Mouse (Mus musculus): ENCODE measurements around the gene Tfap2d.

The Tfap2d gene

DNA sequence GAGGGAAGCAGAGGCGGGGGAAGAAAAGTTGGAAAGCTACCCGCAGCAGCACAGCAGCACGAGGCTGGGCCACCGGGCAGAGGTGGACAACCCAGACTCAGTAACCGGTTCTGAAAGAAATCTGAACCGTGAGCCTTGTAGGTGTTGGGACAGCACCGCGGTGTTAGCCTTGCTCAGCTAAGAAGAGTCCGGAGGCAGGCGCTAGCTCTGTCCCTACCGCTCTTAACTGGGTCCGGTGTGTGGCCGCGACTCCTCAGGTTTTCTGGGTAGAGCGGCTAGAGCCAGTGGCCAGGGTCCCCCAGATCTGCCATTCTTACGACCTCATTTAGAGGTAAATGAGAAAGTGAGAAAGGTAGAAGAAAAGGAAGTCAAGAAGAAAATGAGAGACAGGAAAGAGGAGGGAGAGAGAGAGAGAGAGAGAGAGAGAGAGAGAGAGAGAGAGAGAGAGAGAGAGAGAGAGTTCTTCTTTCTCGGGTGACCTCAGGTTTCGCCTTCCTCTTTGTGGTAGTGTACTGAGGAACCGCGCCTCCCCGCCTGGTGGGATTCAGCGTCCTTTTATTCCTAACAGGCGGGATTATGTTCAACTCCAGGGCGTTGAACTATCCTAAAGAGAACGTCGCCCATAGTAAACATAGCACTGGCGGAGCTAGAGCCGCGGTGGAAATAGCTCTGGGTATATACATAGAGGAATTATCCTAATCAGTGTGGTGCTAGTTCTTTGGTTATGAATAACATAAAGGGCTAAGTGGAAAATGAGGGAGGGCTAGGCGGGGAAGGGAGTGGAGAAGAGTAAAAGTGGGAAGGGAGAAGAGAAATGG lies 107.6 kb downstream of the Tfap2d start:
- DNase-seq (ENCODE audit: low spot score), result no peak

DNA sequence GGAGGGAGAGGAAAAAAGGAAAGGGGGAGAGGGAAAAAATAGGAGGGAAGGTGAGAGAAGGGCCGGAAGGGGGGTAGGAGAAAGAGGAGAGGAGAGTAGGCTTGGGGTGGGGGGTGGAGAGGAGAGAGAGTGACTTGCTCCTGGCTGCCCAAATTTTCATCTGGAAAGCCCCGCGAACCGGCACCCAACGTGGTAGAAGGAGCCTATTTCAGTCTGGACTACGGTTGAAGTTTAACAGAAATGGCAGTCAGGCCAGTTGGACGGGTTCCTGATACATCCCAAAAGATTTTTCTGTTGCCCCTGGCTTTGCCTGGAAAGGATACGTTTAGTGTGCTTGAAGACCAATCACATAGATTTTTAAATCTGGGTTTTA lies 108.2 kb downstream of the Tfap2d start:
- DNase-seq (ENCODE audit: low spot score), result no peak

DNA sequence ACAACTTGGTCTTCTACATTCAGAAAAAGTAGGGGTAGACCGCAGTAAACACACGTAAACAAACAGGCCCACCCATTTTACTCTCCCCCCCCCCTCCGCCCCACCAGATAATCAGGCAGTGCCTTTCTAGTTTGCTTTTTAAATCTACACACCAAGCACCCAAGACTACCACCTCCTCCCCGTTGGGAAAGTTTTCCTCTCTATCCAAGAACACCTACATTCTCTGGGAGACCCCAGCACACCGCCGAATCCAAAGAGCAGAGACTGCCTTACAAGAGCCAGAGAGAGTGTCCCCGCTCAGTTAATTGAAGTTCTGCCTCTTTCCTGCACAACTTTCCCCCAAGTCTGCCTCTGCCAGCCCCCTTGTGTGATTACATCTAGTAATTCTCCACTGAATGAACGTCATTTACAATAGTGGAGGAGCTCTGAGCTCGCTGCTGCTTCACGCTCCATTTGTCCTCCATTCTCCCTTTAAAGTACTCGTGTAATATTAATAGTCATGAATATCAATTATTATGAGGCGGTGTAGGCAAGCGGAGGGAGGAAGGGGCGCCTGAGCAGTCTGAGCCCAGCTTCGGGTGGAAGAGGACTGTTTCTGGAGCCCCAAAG lies 108.8 kb downstream of the Tfap2d start:
- DNase-seq (ENCODE audit: low spot score), result no peak

DNA sequence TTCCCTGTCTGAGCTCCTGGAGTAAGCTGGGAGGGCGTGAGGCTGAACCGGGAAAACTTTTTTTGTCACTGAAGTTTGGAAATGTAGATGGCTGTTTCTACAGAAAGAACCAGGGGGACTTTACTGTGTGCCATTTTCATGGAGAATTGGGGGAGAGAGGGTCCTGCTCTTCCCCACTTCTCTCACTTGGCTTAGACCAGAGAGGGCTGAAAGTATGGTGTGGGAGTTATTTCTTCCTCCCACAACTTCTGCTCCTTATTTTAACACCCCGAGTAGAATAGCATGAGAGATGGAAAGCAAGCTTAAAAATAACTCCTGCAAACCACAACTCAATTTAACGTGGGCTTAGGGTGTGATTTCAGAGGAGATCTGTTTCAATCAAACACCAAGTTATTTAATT lies 109.9 kb downstream of the Tfap2d start:
- DNase-seq (ENCODE audit: low spot score), result no peak

DNA sequence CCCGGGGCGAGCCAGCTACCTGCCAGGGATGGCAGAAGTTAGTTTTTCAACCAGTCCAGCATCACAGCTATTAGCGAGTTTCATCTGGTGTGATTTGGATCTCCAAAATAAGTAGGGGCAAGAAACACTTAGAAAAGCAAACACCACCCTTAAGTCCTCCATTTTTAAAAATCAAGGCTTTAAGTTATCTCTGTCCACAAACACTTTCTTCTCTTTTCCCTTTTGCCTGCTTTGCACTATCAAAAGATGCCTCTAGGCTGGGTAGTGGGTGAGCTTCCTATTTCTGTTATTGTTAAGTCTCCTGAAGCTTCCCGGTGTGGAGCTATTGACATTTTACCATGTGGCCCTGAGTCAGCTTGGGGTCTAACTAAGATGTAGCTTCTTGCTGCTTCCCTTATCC lies 110.3 kb downstream of the Tfap2d start:
- no peak for DNase-seq (ENCODE audit: low spot score)

DNA sequence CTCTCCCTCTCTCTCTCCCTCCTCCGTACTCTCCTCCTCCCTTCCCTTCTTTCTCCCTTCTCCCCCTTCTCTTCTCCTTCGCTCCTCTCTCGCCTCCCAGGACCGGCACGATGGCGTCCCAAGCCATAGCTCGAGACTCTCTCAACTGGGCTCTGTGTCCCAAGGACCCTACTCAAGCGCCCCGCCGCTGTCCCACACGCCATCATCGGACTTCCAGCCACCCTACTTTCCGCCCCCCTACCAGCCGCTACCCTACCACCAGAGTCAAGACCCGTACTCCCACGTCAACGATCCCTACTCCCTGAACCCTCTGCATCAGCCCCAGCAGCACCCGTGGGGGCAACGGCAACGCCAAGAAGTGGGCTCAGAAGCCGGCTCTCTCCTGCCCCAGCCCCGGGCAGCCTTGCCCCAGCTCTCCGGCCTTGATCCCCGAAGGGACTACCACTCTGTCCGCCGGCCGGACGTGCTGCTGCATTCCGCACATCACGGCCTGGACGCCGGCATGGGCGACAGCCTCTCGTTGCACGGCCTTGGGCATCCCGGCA lies 111.1 kb downstream of the Tfap2d start:
- no peak for DNase-seq (ENCODE audit: low spot score)
